Mouse (Mus musculus) liver, adult 2 months (tissue): ENCODE data around the gene Nkx3-2.

Source experiments
- CTCF ChIP-seq: fragments of 200-500 bp; IDR thresholded peaks from 2 replicates; pipeline ENCODE4 v1.5.1; 2011; ENCODE audit warnings: low read depth, low read length, control low read depth
- POLR2A ChIP-seq: fragments of 200-500 bp; IDR thresholded peaks from 2 replicates; pipeline ENCODE4 v1.6.1; 2011; ENCODE audit warnings: low read length, control low read depth; ENCODE audit not compliant: insufficient read depth; ENCODE audit errors: extremely low read depth

DNA sequence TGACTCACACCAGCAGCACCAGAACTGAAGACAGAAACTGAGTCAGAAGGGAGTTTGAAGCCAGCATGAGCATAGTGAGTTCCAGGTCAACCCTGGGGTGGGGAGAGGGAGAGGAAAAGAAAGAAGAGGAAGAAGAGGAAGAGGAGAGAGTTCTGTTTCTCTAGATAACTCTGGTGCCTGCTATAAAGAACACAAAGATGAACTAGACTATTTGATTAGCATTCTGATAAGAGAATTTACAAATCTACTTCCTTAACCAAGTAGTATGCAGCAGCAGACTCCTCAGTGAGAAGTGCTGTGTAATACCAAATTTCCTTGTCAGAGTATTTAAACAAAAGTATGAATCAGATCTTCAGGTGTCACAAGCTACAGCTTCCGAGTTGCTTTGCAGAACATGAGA lies 37.3 kb downstream of the Nkx3-2 start:
- TF ChIP-seq POLR2A (no peak), CTCF (no peak)
